Mouse (Mus musculus) effector memory CD4-positive, alpha-beta T cell, adult 7 months (primary cell): ENCODE results near the gene Serpina5. TPM values are rescaled to one million over a fixed set of nuclear protein-coding genes. Genes with fewer than 3 reads are reported as not detected.

Experiments
- polyA plus RNA-seq: library from polyadenylated mRNA; unstranded; fragments of 100-300 nt; shearing (Covaris generic); gene quantifications from one replicate; pipeline ENCODE4 v1.2.1, GENCODE M21; 2017

Gene Serpina5
- not detected for polyA plus RNA-seq

GRCm38 (mm10) chr12:104100768-104101167 is at the start of gene Serpina5:
Serpina5 (plus strand) TSS chr12:104101113.

GRCm38 (mm10) chr12:104112333-104112732 is 11.4 kb downstream of the Serpina5 start, which contains the start of gene Serpina3a:
Serpina3a (plus strand) TSS chr12:104112724.

GRCm38 (mm10) chr12:104127696-104128095 is 26.8 kb downstream of the Serpina5 start, which contains the start of gene Serpina3b:
Serpina3b (plus strand) TSS chr12:104127996.

GRCm38 (mm10) chr12:104153656-104154055 is 52.7 kb downstream of the Serpina5 start, which contains the start of gene Serpina3c:
Serpina3c (minus strand) TSS chr12:104153870.

Other genes starting within 250 kb of the Serpina5 start
- not detected for gene Serpina1a, start 237.6 kb upstream of the Serpina5 start, polyA plus RNA-seq
- gene Serpina1c, start 196.2 kb upstream of the Serpina5 start, polyA plus RNA-seq: not detected
- not detected for gene Serpina1e, start 142.1 kb upstream of the Serpina5 start, polyA plus RNA-seq
- gene Serpina11, start 111.2 kb upstream of the Serpina5 start, polyA plus RNA-seq: not detected
- gene Serpina9, start 87.4 kb upstream of the Serpina5 start, polyA plus RNA-seq: 0.22 TPM
- not detected for gene Serpina12, start 56.7 kb upstream of the Serpina5 start, polyA plus RNA-seq
- gene Serpina3a, start 11.6 kb downstream of the Serpina5 start, polyA plus RNA-seq: not detected
- not detected for gene Serpina3b, start 26.9 kb downstream of the Serpina5 start, polyA plus RNA-seq
- gene Serpina3c, start 52.8 kb downstream of the Serpina5 start, polyA plus RNA-seq: not detected
- 7.6 TPM for gene Serpina3f, start 113.4 kb downstream of the Serpina5 start, polyA plus RNA-seq
- 47.4 TPM for gene Serpina3g, start 135.1 kb downstream of the Serpina5 start, polyA plus RNA-seq
- gene Serpina3i, start 162.0 kb downstream of the Serpina5 start, polyA plus RNA-seq: not detected
- not detected for gene Serpina3j, start 213.4 kb downstream of the Serpina5 start, polyA plus RNA-seq
- not detected for gene Serpina3k, start 237.4 kb downstream of the Serpina5 start, polyA plus RNA-seq
- not detected for gene Serpina3m, start 237.4 kb downstream of the Serpina5 start, polyA plus RNA-seq